Mouse (Mus musculus): ENCODE data around the gene Gse1. TPM values are rescaled to one million over a fixed set of nuclear protein-coding genes. Genes with fewer than 3 reads are reported as not detected.

The Gse1 gene
- total RNA-seq, 2 experiments from 2014 or later = 8.4 to 32.7 TPM

- ATAC-seq (replicated peaks; ENCODE audit: poor library complexity, severe bottlenecking) = peak; percentile 43
Measured at GRCm38 (mm10) chr8:120264388-120264943, 36.2 kb downstream of the Gse1 start.

- no peak for ATAC-seq (replicated peaks; ENCODE audit: poor library complexity, severe bottlenecking)
Measured at GRCm38 (mm10) chr8:120264944-120265453, 36.7 kb downstream of the Gse1 start.

GRCm38 (mm10) chr8:120265471-120265870 lies 37.2 kb downstream of the Gse1 start:
- no peak for ATAC-seq (replicated peaks; ENCODE audit: poor library complexity, severe bottlenecking)

GRCm38 (mm10) chr8:120268541-120268980 lies 40.3 kb downstream of the Gse1 start:
- ATAC-seq (replicated peaks; ENCODE audit: poor library complexity, severe bottlenecking) = peak; percentile 27

- ATAC-seq (replicated peaks; ENCODE audit: poor library complexity, severe bottlenecking) = no peak; the same call in 1 of the 2 replicates
Measured at GRCm38 (mm10) chr8:120270449-120270848, 42.2 kb downstream of the Gse1 start.

GRCm38 (mm10) chr8:120273430-120273829 lies 45.2 kb downstream of the Gse1 start:
- no peak for ATAC-seq (replicated peaks; ENCODE audit: poor library complexity, severe bottlenecking)

- ATAC-seq (replicated peaks; ENCODE audit: poor library complexity, severe bottlenecking) = peak; percentile 91
Measured at GRCm38 (mm10) chr8:120276051-120276890, 48.0 kb downstream of the Gse1 start.

- peak; percentile 32 for ATAC-seq (replicated peaks; ENCODE audit: poor library complexity, severe bottlenecking)
Measured at GRCm38 (mm10) chr8:120276891-120277426, 48.7 kb downstream of the Gse1 start.

GRCm38 (mm10) chr8:120278009-120278408 lies 49.8 kb downstream of the Gse1 start:
- ATAC-seq (replicated peaks; ENCODE audit: poor library complexity, severe bottlenecking) = no peak

- ATAC-seq (replicated peaks; ENCODE audit: poor library complexity, severe bottlenecking) = no peak
Measured at GRCm38 (mm10) chr8:120279418-120279817, 51.2 kb downstream of the Gse1 start.

GRCm38 (mm10) chr8:120281487-120281886 lies 53.2 kb downstream of the Gse1 start:
- ATAC-seq (replicated peaks; ENCODE audit: poor library complexity, severe bottlenecking) = peak; percentile 47

GRCm38 (mm10) chr8:120282465-120282864 lies 54.2 kb downstream of the Gse1 start:
- no peak for ATAC-seq (replicated peaks; ENCODE audit: poor library complexity, severe bottlenecking)

- ATAC-seq (replicated peaks; ENCODE audit: poor library complexity, severe bottlenecking) = no peak
Measured at GRCm38 (mm10) chr8:120284265-120284664, 56.0 kb downstream of the Gse1 start.

GRCm38 (mm10) chr8:120285033-120285432 lies 56.8 kb downstream of the Gse1 start:
- peak; percentile 84 for ATAC-seq (replicated peaks; ENCODE audit: poor library complexity, severe bottlenecking)

GRCm38 (mm10) chr8:120285878-120286277 lies 57.6 kb downstream of the Gse1 start:
- ATAC-seq (replicated peaks; ENCODE audit: poor library complexity, severe bottlenecking) = no peak

GRCm38 (mm10) chr8:120288122-120288908 lies 60.1 kb downstream of the Gse1 start:
- peak; percentile 54 for ATAC-seq (replicated peaks; ENCODE audit: poor library complexity, severe bottlenecking)

- ATAC-seq (replicated peaks; ENCODE audit: poor library complexity, severe bottlenecking) = no peak
Measured at GRCm38 (mm10) chr8:120289191-120289590, 60.9 kb downstream of the Gse1 start.

- ATAC-seq (replicated peaks; ENCODE audit: poor library complexity, severe bottlenecking) = no peak
Measured at GRCm38 (mm10) chr8:120289698-120290181, 61.5 kb downstream of the Gse1 start.

- ATAC-seq (replicated peaks; ENCODE audit: poor library complexity, severe bottlenecking) = no peak
Measured at GRCm38 (mm10) chr8:120290614-120291013, 62.4 kb downstream of the Gse1 start.

- ATAC-seq (replicated peaks; ENCODE audit: poor library complexity, severe bottlenecking) = no peak
Measured at GRCm38 (mm10) chr8:120291650-120292049, 63.4 kb downstream of the Gse1 start.
